Mouse (Mus musculus): ENCODE measurements around the gene Wdr90.
A peak's percentile ranks its signal among the peaks of the same experiment; 100 is the strongest.

DNA sequence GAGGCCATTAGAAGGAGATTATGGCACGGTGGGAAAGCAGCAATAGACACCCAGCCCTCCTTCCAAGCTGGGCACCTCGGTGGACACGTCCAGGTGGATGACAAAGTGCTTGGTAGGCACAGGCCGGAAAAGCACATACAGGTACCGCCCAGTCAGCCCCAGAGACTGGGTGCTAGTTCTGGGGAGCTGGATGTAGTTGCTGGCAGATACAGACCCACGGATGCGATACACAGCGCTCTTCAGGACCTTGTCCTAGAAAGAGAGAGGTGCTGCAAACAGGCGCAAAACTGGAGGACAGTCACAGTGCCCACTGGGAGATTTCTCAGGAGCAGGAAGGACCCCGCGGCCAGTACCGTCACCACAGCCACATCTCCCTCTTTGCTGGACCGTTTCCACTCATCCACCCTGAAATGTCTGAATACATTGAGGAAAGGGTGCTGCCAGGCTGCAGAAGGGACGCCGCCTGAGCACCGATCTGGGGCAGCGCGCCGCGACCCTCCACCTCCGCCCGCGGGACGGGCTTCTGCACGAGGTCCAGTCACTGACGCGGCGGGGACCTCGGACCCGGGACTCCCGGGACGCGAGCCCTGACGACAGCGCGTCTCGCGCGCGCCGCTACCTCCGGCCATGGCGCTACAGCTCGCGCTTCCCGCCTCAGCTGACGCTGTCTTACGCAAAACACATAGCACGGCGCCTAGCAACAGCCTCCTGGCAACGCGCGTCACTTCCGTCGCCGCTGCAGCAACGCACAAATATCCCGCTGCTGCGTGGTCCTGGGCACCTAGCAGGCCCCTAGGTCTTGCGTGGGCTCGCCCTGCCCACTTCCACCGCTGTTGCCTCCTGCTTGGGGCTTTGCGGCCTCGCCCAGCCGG lies at the start of gene Wdr90:
- TF ChIP-seq CTCF (IDR thresholded peaks at IDR 0.05; ENCODE audit: low read depth): peak; percentile 49
- no peak for TF ChIP-seq EP300 (IDR thresholded peaks at IDR 0.05; ENCODE audit: low read depth)

Data from liver, postnatal 0 days (tissue).